8 mouse cellular contexts compared by ENCODE assay signal in the genomic region with DNA sequence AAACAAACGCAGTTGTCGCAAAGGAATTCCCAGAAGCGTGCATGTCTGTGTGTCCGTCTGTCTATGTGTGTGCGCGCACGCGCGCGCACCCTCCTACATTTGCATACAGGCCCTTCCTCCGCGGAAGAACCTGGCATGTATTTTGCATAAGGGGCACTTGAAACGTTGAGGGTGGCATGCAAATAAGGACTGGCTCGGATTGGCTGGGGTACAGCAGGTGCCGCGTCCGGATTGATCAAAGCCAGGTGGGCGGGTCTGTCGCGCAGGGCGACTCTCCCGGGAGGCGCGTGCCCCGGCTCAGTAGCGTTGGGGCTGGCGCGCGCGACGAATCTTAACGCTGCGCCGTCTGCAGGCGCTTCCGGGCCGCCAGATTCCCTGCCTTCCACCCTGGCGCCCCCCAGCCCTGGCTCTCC. TPM values are rescaled to one million over a fixed set of nuclear protein-coding genes. Genes with fewer than 3 reads are reported as not detected.
A peak's percentile ranks its signal among the peaks of the same experiment; 100 is the strongest.
DNase-seq lines count a peak whose midpoint lies in the region; ATAC-seq and TF ChIP-seq lines count a peak whose summit lies in the region.

A gene (plus strand): TSS at position 256 of the 413 bp plus-strand sequence.

- peak within 1 kb of the TSS; percentile 78 for H3K4me3 ChIP-seq in G1E (ENCODE audit: low read depth, low read length)
- H3K4me3 ChIP-seq in forebrain, embryonic 15.5 days: peak within 1 kb of the TSS; percentile 53
- H3K4me3 ChIP-seq in neural tube, embryonic 14.5 days (ENCODE audit: low read depth, low read length): peak within 1 kb of the TSS; percentile 46

- H3K4me1 ChIP-seq in G1E (ENCODE audit: insufficient read depth, low read depth, low read length): peaks cover 24% of the 10 kb centered on the region
- H3K4me1 ChIP-seq in forebrain, embryonic 15.5 days: peaks cover 19% of the 10 kb centered on the region
- no peaks in the 10 kb centered on the region for H3K4me1 ChIP-seq in neural tube, embryonic 14.5 days (ENCODE audit: control insufficient read depth, insufficient read depth, low read length)

- peak within 1 kb of the TSS; percentile 91 for H3K4me2 ChIP-seq in forebrain, embryonic 15.5 days (replicated peaks)
- H3K4me2 ChIP-seq in neural tube, embryonic 14.5 days (ENCODE audit: low read depth, low read length): peak within 1 kb of the TSS; percentile 75

- peaks cover 52% of the 10 kb centered on the region for H3K36me3 ChIP-seq in G1E (replicated peaks)
- 0 out of 2 replicates have a peak, but pooled peaks cover 5% of the 10 kb centered on the region for H3K36me3 ChIP-seq in forebrain, embryonic 15.5 days
- H3K36me3 ChIP-seq in neural tube, embryonic 14.5 days (ENCODE audit: control insufficient read depth, insufficient read depth, low read length): peaks cover 6% of the 10 kb centered on the region; the same call in 1 of the 2 replicates

- peak within 1 kb of the TSS; percentile 56 for H3K27ac ChIP-seq in forebrain, embryonic 15.5 days (replicated peaks)
- peak within 1 kb of the TSS; percentile 62; the same call in 1 of the 2 replicates for H3K27ac ChIP-seq in neural tube, embryonic 14.5 days (ENCODE audit: low read depth, low read length)

- no peaks in the 10 kb centered on the region for H3K27me3 ChIP-seq in G1E (ENCODE audit: insufficient read depth, low read length)
- no peaks in the 10 kb centered on the region for H3K27me3 ChIP-seq in forebrain, embryonic 15.5 days
- no peaks in the 10 kb centered on the region for H3K27me3 ChIP-seq in neural tube, embryonic 14.5 days (ENCODE audit: control insufficient read depth, insufficient read depth, low read length)

- ATAC-seq in G1E (ENCODE audit: extremely low read depth, insufficient number of reproducible peaks, low FRiP score, poor library complexity, severe bottlenecking): peak; percentile 86
- ATAC-seq in forebrain, embryonic 15.5 days (replicated peaks): peak; percentile 91
- ATAC-seq in neural tube, embryonic 14.5 days (ENCODE audit: low read depth): peak; percentile 94

- DNase-seq in G1E (ENCODE audit: low spot score): peak; percentile 79
- peak; percentile 94 for DNase-seq in cerebellum, adult 11-12 months
- peak; percentile 61 for DNase-seq in heart, postnatal 25 days (ENCODE audit: low spot score)
- DNase-seq in layer of hippocampus, adult 18-20 months (ENCODE audit: low spot score in 2 of 2): peak; percentile 81 to 83
- DNase-seq in lung, adult 18-20 months: peak; percentile 88 to 90
- DNase-seq in testis, postnatal 14 days (ENCODE audit: low spot score): peak; percentile 84

- peak within 1 kb of the TSS; percentile 54 for H3K9ac ChIP-seq in forebrain, embryonic 15.5 days (replicated peaks)
- H3K9ac ChIP-seq in neural tube, embryonic 14.5 days (replicated peaks; ENCODE audit: low read depth, low read length): peak within 1 kb of the TSS; percentile 57

- TF ChIP-seq CTCF in G1E (IDR thresholded peaks at IDR 0.05; ENCODE audit: low read depth, low read length): no peak

- H3K9me3 ChIP-seq in G1E (replicated peaks): no peaks in the 10 kb centered on the region
- H3K9me3 ChIP-seq in forebrain, embryonic 15.5 days: no peaks in the 10 kb centered on the region
- no peaks in the 10 kb centered on the region for H3K9me3 ChIP-seq in neural tube, embryonic 14.5 days (ENCODE audit: control insufficient read depth, low read length)

- intact Hi-C loops in heart, postnatal 25 days (cut with DNase I): no loop called here

- 11% methylated on average over 38 of the region's 38 CpGs for WGBS in forebrain, embryonic 15.5 days
- 11% methylated on average over 38 of the region's 38 CpGs for WGBS in neural tube, embryonic 14.5 days

RNA-seq across cellular contexts. Expression of the gene that starts here (rescaled TPM):
- 7.4 and 12.8 TPM in 2 replicates for total RNA-seq in G1E (2014; fragmentation: Nextera tagmentation)
- 1.8 and 2.2 TPM in 2 replicates for total RNA-seq in G1E (2017)
- polyA plus RNA-seq in G1E (2012): 23.1 and 25.6 TPM in 2 replicates
- polyA plus RNA-seq in forebrain, embryonic 15.5 days (2015; fragmentation: Nextera tagmentation; extraction: Ambion mirVana): 16.3 and 17.6 TPM in 2 replicates
- total RNA-seq in heart, postnatal 25 days (2021): 1 to 10 TPM; 2.2 to 3.1 TPM
- total RNA-seq in layer of hippocampus, adult 18-20 months (2021): 10 to 100 TPM; 49.3 to 58.8 TPM
- polyA plus RNA-seq in neural tube, embryonic 14.5 days (2014; fragmentation: Nextera tagmentation; extraction: Ambion mirVana): 20.7 and 22.9 TPM in 2 replicates

Comparison
In these comparisons a context has a peak if more than half of its experiments do, and no peak if none do; other contexts are left out.
1. Peak in every context shown above with its lines: DNase-seq, ATAC-seq, H3K4me3 ChIP-seq and H3K27ac ChIP-seq.